Mouse (Mus musculus) ES-E14 (cell line): ENCODE data around the gene Primpol. TPM values are rescaled to one million over a fixed set of nuclear protein-coding genes. Genes with fewer than 3 reads are reported as not detected.

Source experiments
- DNase-seq: peaks from one replicate; pipeline ENCODE4 v3.0.0-alpha.2; 2013; ENCODE audit warnings: low read depth, low spot score
- H3K27ac ChIP-seq: 2 replicates; pipeline ENCODE4 v1.5.1; 2012; ENCODE audit warnings: low read depth, mild to moderate bottlenecking, low read length, moderate library complexity, mixed read lengths; ENCODE audit not compliant: poor library complexity, insufficient read depth, severe bottlenecking
- H3K36me3 ChIP-seq: 2 replicates; pipeline ENCODE4 v1.6.1; 2012; ENCODE audit warnings: mild to moderate bottlenecking, low read length, moderate library complexity, mixed read lengths; ENCODE audit not compliant: control insufficient read depth, poor library complexity, insufficient read depth, severe bottlenecking
- H3K4me1 ChIP-seq, 2 experiments: fragments of 150-350 bp in 1 of 2; sonication (generic) in 1 of 2; 2 replicates each; pipeline ENCODE4 v1.6.1; 2012; ENCODE audit warnings: low read length in 2 of 2, mild to moderate bottlenecking in 1 of 2, mixed read lengths in 1 of 2; ENCODE audit not compliant: control insufficient read depth in 2 of 2, insufficient read depth in 2 of 2, poor library complexity in 1 of 2
- H3K4me3 ChIP-seq, 2 experiments: fragments of 150-350 bp in 1 of 2; sonication (generic) in 1 of 2; 2 replicates each; pipeline ENCODE4 v1.5.1; 2012; ENCODE audit warnings: low read length in 2 of 2, low read depth in 1 of 2, mild to moderate bottlenecking in 1 of 2, mixed read lengths in 1 of 2; ENCODE audit not compliant: insufficient read depth in 1 of 2, poor library complexity in 1 of 2, severe bottlenecking in 1 of 2
- H3K9ac ChIP-seq: 2 replicates; pipeline ENCODE4 v1.6.1; 2012; ENCODE audit warnings: low read depth, mild to moderate bottlenecking, low read length, mixed read lengths; ENCODE audit not compliant: poor library complexity, insufficient read depth, severe bottlenecking
- H3K9me3 ChIP-seq: fragments of 150-350 bp; sonication (generic); 2 replicates; pipeline ENCODE4 v1.6.1; 2012; ENCODE audit warnings: low read depth, mild to moderate bottlenecking, low read length; ENCODE audit not compliant: control insufficient read depth, insufficient read depth
- CHD2 ChIP-seq: IDR thresholded peaks from 2 replicates; pipeline ENCODE4 v1.6.1; 2014; ENCODE audit warnings: mild to moderate bottlenecking, low read depth, low read length, inconsistent platforms
- HCFC1 ChIP-seq: IDR thresholded peaks from 2 replicates; pipeline ENCODE4 v1.6.1; 2012; ENCODE audit warnings: low read length, inconsistent platforms, borderline replicate concordance; ENCODE audit not compliant: insufficient read depth
- MAFK ChIP-seq: IDR thresholded peaks from 2 replicates; pipeline ENCODE4 v1.6.1; 2014; ENCODE audit warnings: mild to moderate bottlenecking, low read depth, low read length, inconsistent platforms; ENCODE audit not compliant: insufficient read depth
- ZC3H11A ChIP-seq: IDR thresholded peaks from 2 replicates; pipeline ENCODE4 v1.6.1; 2012; ENCODE audit warnings: low read depth, mild to moderate bottlenecking, inconsistent platforms, low read length, borderline replicate concordance
- ZNF384 ChIP-seq: IDR thresholded peaks from 2 replicates; pipeline ENCODE4 v1.6.1; 2012; ENCODE audit warnings: low read depth, low read length, inconsistent platforms
- in situ Hi-C, 2 experiments: fragments of 600-800 bp; cut with MboI; formaldehyde crosslinking; loops; one replicate each; pipeline ENCODE4 v1.15.1; 2025; ENCODE audit warnings: low sequenced_read_pairs in 2 of 2, inconsistent platforms in 1 of 2; ENCODE audit not compliant: unreplicated experiment in 2 of 2
- total RNA-seq: library from RNA; depleted of rRNA; stranded (reverse); fragments of 300-350 nt; gene quantifications from 2 replicates; pipeline ENCODE4 v1.2.3, GENCODE M21; 2012

The Primpol gene
- total RNA-seq, 1 experiment: 6.6 TPM

GRCm38 (mm10) chr8:46600959-46601707 is 15.9 kb downstream of the Primpol start:
- no peak for TF ChIP-seq ZC3H11A
- TF ChIP-seq CHD2: no peak
- no peak for TF ChIP-seq ZNF384
- TF ChIP-seq HCFC1: no peak
- TF ChIP-seq MAFK: no peak
- Histone ChIP-seq H3K4me1 (no peaks in the 10 kb centered on the region), H3K27ac (no peak overlapping the region), H3K36me3 (peaks cover 2% of the 10 kb centered on the region; the same call in 1 of the 2 replicates), H3K9ac (no peak overlapping the region), H3K9me3 (no peaks in the 10 kb centered on the region), H3K4me3 (no peak overlapping the region)
- DNase-seq: no peak
- in situ Hi-C loops: no loop called here

GRCm38 (mm10) chr8:46599314-46599904 is 17.6 kb downstream of the Primpol start:
- Histone ChIP-seq H3K9ac (no peak overlapping the region), H3K4me3 (no peak overlapping the region), H3K9me3 (no peaks in the 10 kb centered on the region), H3K36me3 (peaks cover 2% of the 10 kb centered on the region; the same call in 1 of the 2 replicates), H3K27ac (no peak overlapping the region), H3K4me1 (no peaks in the 10 kb centered on the region)
- in situ Hi-C loops: no loop called here
- TF ChIP-seq CHD2 (no peak), MAFK (no peak), HCFC1 (no peak), ZNF384 (no peak), ZC3H11A (no peak)
- DNase-seq: no peak

- Histone ChIP-seq H3K27ac (no peak overlapping the region), H3K4me1 (no peaks in the 10 kb centered on the region), H3K4me3 (no peak overlapping the region), H3K9ac (no peak overlapping the region), H3K36me3 (peaks cover 4% of the 10 kb centered on the region; the same call in 1 of the 2 replicates), H3K9me3 (no peaks in the 10 kb centered on the region)
- no peak for TF ChIP-seq ZC3H11A
- no peak for TF ChIP-seq ZNF384
- no peak for TF ChIP-seq CHD2
- TF ChIP-seq MAFK: no peak
- TF ChIP-seq HCFC1: no peak
- no peak for DNase-seq
- in situ Hi-C loops: no loop called here
Measured at GRCm38 (mm10) chr8:46598753-46599152, 18.3 kb downstream of the Primpol start.

- H3K9me3 ChIP-seq: no peaks in the 10 kb centered on the region
- TF ChIP-seq ZC3H11A (no peak), ZNF384 (no peak), HCFC1 (no peak), MAFK (no peak), CHD2 (no peak)
- no peaks in the 10 kb centered on the region for H3K4me1 ChIP-seq
- DNase-seq: no peak
- in situ Hi-C loops: no loop called here
- no peak overlapping the region for H3K27ac ChIP-seq
- H3K4me3 ChIP-seq: no peak overlapping the region
- no peak overlapping the region for H3K9ac ChIP-seq
- H3K36me3 ChIP-seq: peaks cover 7% of the 10 kb centered on the region; the same call in 1 of the 2 replicates
Measured at GRCm38 (mm10) chr8:46598114-46598513, 18.9 kb downstream of the Primpol start.
